Mouse (Mus musculus): ENCODE measurements at regions not wholly inside any gene's neighbourhood (a gene's known extent, or its start where the extent isn't known, plus 50 kb on each side); places are given as distances from the start of the nearest gene placed in this dataset.

GRCm38 (mm10) chr3:123810943-123811499, 120.4 kb upstream of the Ndst3 start:
- no peaks in the 10 kb centered on the region for H3K36me3 ChIP-seq (ENCODE audit: insufficient read depth, low read length)
- H3K4me2 ChIP-seq (replicated peaks; ENCODE audit: low read depth, low read length) = no peak overlapping the region
- no peaks in the 10 kb centered on the region for H3K27me3 ChIP-seq (replicated peaks; ENCODE audit: insufficient read depth, low read length)
- TF ChIP-seq CTCF (IDR thresholded peaks at IDR 0.05) (no peak), EP300 (IDR thresholded peaks at IDR 0.05) (no peak)
- no peak overlapping the region for H3K27ac ChIP-seq (ENCODE audit: low read length)
- no peak overlapping the region for H3K4me3 ChIP-seq (ENCODE audit: low read depth, low read length)
- no peak for DNase-seq (ENCODE audit: low spot score)
- no peak overlapping the region for H3K9ac ChIP-seq (replicated peaks; ENCODE audit: low read depth)
- H3K9me3 ChIP-seq (ENCODE audit: low read length) = no peaks in the 10 kb centered on the region
- no peaks in the 10 kb centered on the region for H3K4me1 ChIP-seq (ENCODE audit: insufficient read depth, low read depth, low read length)
- no peak for ATAC-seq
- WGBS = 59% methylated on average over 5 of the region's 5 CpGs

GRCm38 (mm10) chr3:123828790-123829189, 138.1 kb upstream of the Ndst3 start:
- no peak for ATAC-seq

GRCm38 (mm10) chr3:123838385-123839170, 147.9 kb upstream of the Ndst3 start:
- H3K9me3 ChIP-seq (ENCODE audit: low read length) = no peaks in the 10 kb centered on the region
- no peak for DNase-seq (ENCODE audit: low spot score)
- H3K36me3 ChIP-seq (ENCODE audit: insufficient read depth, low read length) = no peaks in the 10 kb centered on the region
- WGBS = 79% methylated on average over 10 of the region's 10 CpGs
- H3K4me2 ChIP-seq (replicated peaks; ENCODE audit: low read depth, low read length) = no peak overlapping the region
- TF ChIP-seq EP300 (IDR thresholded peaks at IDR 0.05) (no peak), CTCF (IDR thresholded peaks at IDR 0.05) (no peak)
- H3K9ac ChIP-seq (replicated peaks; ENCODE audit: low read depth) = no peak overlapping the region
- H3K4me3 ChIP-seq (ENCODE audit: low read depth, low read length) = no peak overlapping the region
- no peaks in the 10 kb centered on the region for H3K4me1 ChIP-seq (ENCODE audit: insufficient read depth, low read depth, low read length)
- ATAC-seq = no peak
- no peak overlapping the region for H3K27ac ChIP-seq (ENCODE audit: low read length)
- H3K27me3 ChIP-seq (replicated peaks; ENCODE audit: insufficient read depth, low read length) = no peaks in the 10 kb centered on the region

More at GRCm38 (mm10) chr3:123828790-123829189, 138.1 kb upstream of the Ndst3 start:
- Histone ChIP-seq H3K27me3 (replicated peaks; ENCODE audit: insufficient read depth, low read length) (no peaks in the 10 kb centered on the region), H3K9ac (replicated peaks; ENCODE audit: low read depth) (no peak overlapping the region), H3K36me3 (ENCODE audit: insufficient read depth, low read length) (no peaks in the 10 kb centered on the region), H3K4me1 (ENCODE audit: insufficient read depth, low read depth, low read length) (no peaks in the 10 kb centered on the region), H3K4me3 (ENCODE audit: low read depth, low read length) (no peak overlapping the region), H3K4me2 (replicated peaks; ENCODE audit: low read depth, low read length) (no peak overlapping the region), H3K9me3 (ENCODE audit: low read length) (no peaks in the 10 kb centered on the region), H3K27ac (ENCODE audit: low read length) (no peak overlapping the region)
- DNase-seq (ENCODE audit: low spot score) = no peak
- no peak for TF ChIP-seq EP300 (IDR thresholded peaks at IDR 0.05)
- no peak for TF ChIP-seq CTCF (IDR thresholded peaks at IDR 0.05)
- 84% methylated on average over 6 of the region's 6 CpGs for WGBS

- DNase-seq (ENCODE audit: low spot score) = no peak
These were observed 155.9 kb upstream of the Ndst3 start for GRCm38 (mm10) chr3:123846554-123846953.

DNA sequence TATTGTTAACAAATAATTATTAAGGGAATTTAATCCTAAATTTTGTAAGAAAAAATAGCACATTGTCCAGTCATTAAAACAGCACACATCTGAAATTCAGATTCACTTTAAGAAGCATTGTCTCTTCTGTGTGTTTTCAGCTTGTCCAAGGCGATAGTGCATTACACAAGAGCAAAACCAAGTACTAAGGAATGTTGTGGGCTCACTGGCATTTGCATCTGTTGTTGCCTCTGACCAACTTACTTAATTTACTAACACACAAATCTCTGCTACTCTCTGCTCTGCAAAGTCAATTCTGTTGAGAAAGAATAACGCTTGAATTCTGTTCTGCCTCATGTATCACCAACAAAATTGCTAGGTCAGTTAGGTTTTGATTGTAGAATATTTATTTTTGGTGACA, 158.0 kb upstream of the Ndst3 start:
- Histone ChIP-seq H3K4me3 (ENCODE audit: low read depth, low read length) (no peak overlapping the region), H3K4me2 (replicated peaks; ENCODE audit: low read depth, low read length) (no peak overlapping the region), H3K9me3 (ENCODE audit: low read length) (no peaks in the 10 kb centered on the region), H3K36me3 (ENCODE audit: insufficient read depth, low read length) (no peaks in the 10 kb centered on the region), H3K9ac (replicated peaks; ENCODE audit: low read depth) (no peak overlapping the region), H3K27ac (ENCODE audit: low read length) (no peak overlapping the region), H3K4me1 (ENCODE audit: insufficient read depth, low read depth, low read length) (no peaks in the 10 kb centered on the region), H3K27me3 (replicated peaks; ENCODE audit: insufficient read depth, low read length) (no peaks in the 10 kb centered on the region)
- TF ChIP-seq CTCF (IDR thresholded peaks at IDR 0.05) (no peak), EP300 (IDR thresholded peaks at IDR 0.05) (no peak)
- ATAC-seq = no peak
- 79% methylated on average over 2 of the region's 2 CpGs for WGBS
- no peak for DNase-seq (ENCODE audit: low spot score)

More at GRCm38 (mm10) chr3:123846554-123846953, 155.9 kb upstream of the Ndst3 start:
- Histone ChIP-seq H3K9me3 (ENCODE audit: low read length) (no peaks in the 10 kb centered on the region), H3K4me1 (ENCODE audit: insufficient read depth, low read depth, low read length) (no peaks in the 10 kb centered on the region), H3K9ac (replicated peaks; ENCODE audit: low read depth) (no peak overlapping the region), H3K36me3 (ENCODE audit: insufficient read depth, low read length) (no peaks in the 10 kb centered on the region), H3K27me3 (replicated peaks; ENCODE audit: insufficient read depth, low read length) (no peaks in the 10 kb centered on the region), H3K27ac (ENCODE audit: low read length) (no peak overlapping the region), H3K4me2 (replicated peaks; ENCODE audit: low read depth, low read length) (no peak overlapping the region), H3K4me3 (ENCODE audit: low read depth, low read length) (no peak overlapping the region)
- TF ChIP-seq CTCF (IDR thresholded peaks at IDR 0.05) = no peak
- no peak for TF ChIP-seq EP300 (IDR thresholded peaks at IDR 0.05)
- WGBS = 64% methylated on average over 1 of the region's 1 CpGs
- ATAC-seq = no peak

- H3K27ac ChIP-seq (ENCODE audit: low read length) = no peak overlapping the region
- DNase-seq (ENCODE audit: low spot score) = no peak
- 67% methylated on average over 3 of the region's 3 CpGs for whole genome bisulfite sequencing
These were observed 162.2 kb upstream of the Ndst3 start for GRCm38 (mm10) chr3:123852889-123853288.

More at GRCm38 (mm10) chr3:123852889-123853288, 162.2 kb upstream of the Ndst3 start:
- H3K4me3 ChIP-seq (ENCODE audit: low read depth, low read length) = no peak overlapping the region
- no peaks in the 10 kb centered on the region for H3K9me3 ChIP-seq (ENCODE audit: low read length)
- TF ChIP-seq CTCF (IDR thresholded peaks at IDR 0.05) = no peak
- no peak for TF ChIP-seq EP300 (IDR thresholded peaks at IDR 0.05)
- no peaks in the 10 kb centered on the region for H3K4me1 ChIP-seq (ENCODE audit: insufficient read depth, low read depth, low read length)
- H3K27me3 ChIP-seq (replicated peaks; ENCODE audit: insufficient read depth, low read length) = no peaks in the 10 kb centered on the region
- H3K4me2 ChIP-seq (replicated peaks; ENCODE audit: low read depth, low read length) = no peak overlapping the region
- no peak for ATAC-seq
- no peaks in the 10 kb centered on the region for H3K36me3 ChIP-seq (ENCODE audit: insufficient read depth, low read length)
- H3K9ac ChIP-seq (replicated peaks; ENCODE audit: low read depth) = no peak overlapping the region
